Mouse (Mus musculus) midbrain, embryonic 11.5 days (tissue): ENCODE data around the gene Tmem120a. TPM values are rescaled to one million over a fixed set of nuclear protein-coding genes. Genes with fewer than 3 reads are reported as not detected.

Experiments used
- ATAC-seq: fragments of 200-750 bp; cut with Nextera tagmentation; 2 replicates; pipeline ENCODE4 v1.8.0; 2017; ENCODE audit warnings: moderate TSS enrichment, moderate library complexity; ENCODE audit not compliant: low FRiP score
- DNase-seq: peaks from one replicate; pipeline ENCODE4 v3.0.0; 2015; ENCODE audit warnings: low spot score; ENCODE audit errors: missing footprints
- H3K27ac ChIP-seq: fragments of 300-500 bp; sonication (generic); 2 replicates; pipeline ENCODE4 v1.5.1; 2014; ENCODE audit warnings: low read depth, low read length
- H3K27me3 ChIP-seq: fragments of 300-500 bp; sonication (generic); 2 replicates; pipeline ENCODE4 v1.6.1; 2014; ENCODE audit warnings: mild to moderate bottlenecking, low read length, moderate library complexity, mixed read lengths; ENCODE audit not compliant: control insufficient read depth, insufficient read depth
- H3K36me3 ChIP-seq: fragments of 300-500 bp; sonication (generic); 2 replicates; pipeline ENCODE4 v1.6.1; 2014; ENCODE audit warnings: mild to moderate bottlenecking, low read length, moderate library complexity, mixed read lengths; ENCODE audit not compliant: control insufficient read depth, insufficient read depth
- H3K4me1 ChIP-seq: fragments of 300-500 bp; sonication (generic); 2 replicates; pipeline ENCODE4 v1.6.1; 2014; ENCODE audit warnings: low read length; ENCODE audit not compliant: control insufficient read depth, insufficient read depth
- H3K4me2 ChIP-seq: fragments of 300-500 bp; sonication (generic); 2 replicates; pipeline ENCODE4 v1.6.1; 2014; ENCODE audit warnings: mild to moderate bottlenecking, moderate library complexity
- H3K4me3 ChIP-seq: fragments of 300-500 bp; sonication (generic); 2 replicates; pipeline ENCODE4 v1.5.1; 2014; ENCODE audit warnings: low read depth, low read length
- H3K9ac ChIP-seq: fragments of 300-500 bp; sonication (generic); 2 replicates; pipeline ENCODE4 v1.6.1; 2014; ENCODE audit warnings: low read length
- H3K9me3 ChIP-seq: fragments of 300-500 bp; sonication (generic); 2 replicates; pipeline ENCODE4 v1.6.1; 2016; ENCODE audit warnings: low read length; ENCODE audit not compliant: control insufficient read depth
- WGBS: fragments of 180-500 bp; shearing (Covaris S2); extraction: QIAGEN DNeasy Blood & Tissue Kit; methylation state at CpG from one replicate; pipeline ENCODE4 v1.1.7; 2014; 5-methylcytosine and 5-hydroxymethylcytosine counted together
- polyA plus RNA-seq: library from polyadenylated mRNA; unstranded; fragments of >200 nt; fragmentation: Nextera tagmentation; extraction: Ambion mirVana; gene quantifications from 2 replicates; pipeline ENCODE4 v1.2.1, GENCODE M21; 2014

Tmem120a gene
- polyA plus RNA-seq, 1 experiment from 2014 or later: 59.9 TPM

GRCm38 (mm10) chr5:135763526-135763925 is 19.3 kb upstream of the Tmem120a start:
- WGBS: 5% methylated on average over 7 of the region's 7 CpGs
- no peak overlapping the region for H3K4me2 ChIP-seq
- no peaks in the 10 kb centered on the region for H3K4me1 ChIP-seq
- H3K9ac ChIP-seq: no peak overlapping the region
- no peak overlapping the region for H3K4me3 ChIP-seq
- no peaks in the 10 kb centered on the region for H3K27me3 ChIP-seq
- no peak for ATAC-seq
- no peaks in the 10 kb centered on the region for H3K36me3 ChIP-seq
- DNase-seq: peak; percentile 99
- H3K9me3 ChIP-seq: no peaks in the 10 kb centered on the region
- H3K27ac ChIP-seq: no peak overlapping the region

GRCm38 (mm10) chr5:135761881-135762280 is 17.6 kb upstream of the Tmem120a start:
- H3K36me3 ChIP-seq: no peaks in the 10 kb centered on the region

GRCm38 (mm10) chr5:135751595-135751994 is 7.3 kb upstream of the Tmem120a start:
- Histone ChIP-seq H3K36me3 (no peaks in the 10 kb centered on the region), H3K9me3 (peaks cover 8% of the 10 kb centered on the region; the same call in 1 of the 2 replicates), H3K27ac (no peak overlapping the region), H3K27me3 (no peaks in the 10 kb centered on the region), H3K9ac (no peak overlapping the region), H3K4me1 (no peaks in the 10 kb centered on the region), H3K4me2 (no peak overlapping the region), H3K4me3 (no peak overlapping the region)
- ATAC-seq (no peak), DNase-seq (peak; percentile 23)
- WGBS: 76% methylated on average over 2 of the region's 2 CpGs

More at GRCm38 (mm10) chr5:135761881-135762280, 17.6 kb upstream of the Tmem120a start:
- no peaks in the 10 kb centered on the region for H3K27me3 ChIP-seq
- no peak overlapping the region for H3K4me2 ChIP-seq
- DNase-seq (no peak), ATAC-seq (no peak)
- H3K4me1 ChIP-seq: no peaks in the 10 kb centered on the region
- no peak overlapping the region for H3K27ac ChIP-seq
- no peak overlapping the region for H3K9ac ChIP-seq
- no peaks in the 10 kb centered on the region for H3K9me3 ChIP-seq
- 78% methylated on average over 3 of the region's 3 CpGs for WGBS
- no peak overlapping the region for H3K4me3 ChIP-seq

- no peak overlapping the region for H3K9ac ChIP-seq
- H3K4me3 ChIP-seq: no peak overlapping the region
- no peak overlapping the region for H3K4me2 ChIP-seq
- ATAC-seq (no peak), DNase-seq (no peak)
- H3K27me3 ChIP-seq: no peaks in the 10 kb centered on the region
- no peaks in the 10 kb centered on the region for H3K36me3 ChIP-seq
- 88% methylated on average over 1 of the region's 1 CpGs for WGBS
- H3K4me1 ChIP-seq: no peaks in the 10 kb centered on the region
- peaks cover 8% of the 10 kb centered on the region; the same call in 1 of the 2 replicates for H3K9me3 ChIP-seq
- H3K27ac ChIP-seq: no peak overlapping the region
Measured at GRCm38 (mm10) chr5:135751041-135751440, 6.8 kb upstream of the Tmem120a start.

- peak overlapping the region; percentile 91 for H3K4me3 ChIP-seq
- H3K4me1 ChIP-seq: peaks cover 9% of the 10 kb centered on the region
- DNase-seq (no peak), ATAC-seq (peak; percentile 12; the same call in 1 of the 2 replicates)
- H3K27ac ChIP-seq: no peak overlapping the region
- no peaks in the 10 kb centered on the region for H3K27me3 ChIP-seq
- H3K4me2 ChIP-seq: peak overlapping the region; percentile 94
- no peaks in the 10 kb centered on the region for H3K36me3 ChIP-seq
- WGBS: 16% methylated on average over 12 of the region's 12 CpGs
- peaks cover 8% of the 10 kb centered on the region; the same call in 1 of the 2 replicates for H3K9me3 ChIP-seq
- H3K9ac ChIP-seq: peak overlapping the region; percentile 80; the same call in 1 of the 2 replicates
Measured at GRCm38 (mm10) chr5:135744742-135745141, 494 bp upstream of the Tmem120a start.

GRCm38 (mm10) chr5:135742941-135743740 is 1.1 kb downstream of the Tmem120a start:
- H3K4me1 ChIP-seq: peaks cover 9% of the 10 kb centered on the region
- peak overlapping the region; percentile 94 for H3K4me2 ChIP-seq
- H3K9ac ChIP-seq: peak overlapping the region; percentile 80
- H3K9me3 ChIP-seq: peaks cover 8% of the 10 kb centered on the region; the same call in 1 of the 2 replicates
- H3K27ac ChIP-seq: no peak overlapping the region
- 19% methylated on average over 18 of the region's 18 CpGs for WGBS
- H3K36me3 ChIP-seq: no peaks in the 10 kb centered on the region
- peak; percentile 49 for ATAC-seq
- H3K27me3 ChIP-seq: no peaks in the 10 kb centered on the region
- H3K4me3 ChIP-seq: peak overlapping the region; percentile 91
- DNase-seq: peak; percentile 91

GRCm38 (mm10) chr5:135742156-135742555 is 2.1 kb downstream of the Tmem120a start:
- peaks cover 9% of the 10 kb centered on the region for H3K4me1 ChIP-seq
- H3K9me3 ChIP-seq: no peaks in the 10 kb centered on the region; the same call in 1 of the 2 replicates
- H3K4me3 ChIP-seq: no peak overlapping the region
- 68% methylated on average over 10 of the region's 10 CpGs for WGBS
- DNase-seq: peak; percentile 72
- ATAC-seq: no peak
- H3K4me2 ChIP-seq: no peak overlapping the region
- no peak overlapping the region for H3K9ac ChIP-seq
- no peaks in the 10 kb centered on the region for H3K27me3 ChIP-seq
- no peak overlapping the region for H3K27ac ChIP-seq
- H3K36me3 ChIP-seq: no peaks in the 10 kb centered on the region

- Histone ChIP-seq H3K9me3 (no peaks in the 10 kb centered on the region), H3K4me1 (peaks cover 5% of the 10 kb centered on the region), H3K9ac (no peak overlapping the region), H3K27ac (no peak overlapping the region), H3K27me3 (no peaks in the 10 kb centered on the region), H3K4me3 (no peak overlapping the region), H3K36me3 (peaks cover 26% of the 10 kb centered on the region), H3K4me2 (no peak overlapping the region)
- 33% methylated on average over 6 of the region's 6 CpGs for WGBS
- no peak for DNase-seq
- ATAC-seq: no peak
Measured at GRCm38 (mm10) chr5:135738266-135738665, 6.0 kb downstream of the Tmem120a start.

GRCm38 (mm10) chr5:135737154-135737553 is 7.1 kb downstream of the Tmem120a start:
- no peak overlapping the region for H3K4me2 ChIP-seq
- H3K36me3 ChIP-seq: peaks cover 34% of the 10 kb centered on the region
- H3K27me3 ChIP-seq: no peaks in the 10 kb centered on the region
- no peak overlapping the region for H3K9ac ChIP-seq
- no peak overlapping the region for H3K4me3 ChIP-seq
- DNase-seq (no peak), ATAC-seq (no peak)
- WGBS: 83% methylated on average over 7 of the region's 7 CpGs
- H3K4me1 ChIP-seq: no peaks in the 10 kb centered on the region
- no peaks in the 10 kb centered on the region for H3K9me3 ChIP-seq
- H3K27ac ChIP-seq: no peak overlapping the region
